Mouse (Mus musculus) B cell, adult 2 months (primary cell): ENCODE measurements around the gene Rbm33.

Experiments
- DNase-seq, 2 experiments: peaks; one replicate each; pipeline ENCODE4 v3.0.0; 2022

The Rbm33 gene

GRCm38 (mm10) chr5:28464361-28465098 is 147.6 kb downstream of the Rbm33 start:
- no peak for DNase-seq

DNA sequence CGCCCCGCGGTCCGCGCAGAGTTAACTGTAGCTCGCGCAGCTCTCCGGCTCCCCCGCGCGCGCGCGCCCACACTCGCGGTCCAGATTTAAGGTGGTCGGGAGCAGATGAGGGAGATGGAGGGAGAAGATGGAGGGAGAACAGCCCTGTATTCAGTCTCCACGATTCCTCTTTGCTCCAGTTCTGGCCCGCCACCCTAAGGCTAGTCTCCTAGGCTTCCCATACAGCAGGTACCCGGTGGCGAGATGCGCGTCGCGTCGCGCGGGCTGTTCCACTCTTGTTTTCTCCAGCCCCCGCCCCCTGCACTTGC is 148.1 kb downstream of the Rbm33 start:
- DNase-seq, result no peak

- no peak for DNase-seq
Measured at GRCm38 (mm10) chr5:28465526-28465925, 148.6 kb downstream of the Rbm33 start.

DNA sequence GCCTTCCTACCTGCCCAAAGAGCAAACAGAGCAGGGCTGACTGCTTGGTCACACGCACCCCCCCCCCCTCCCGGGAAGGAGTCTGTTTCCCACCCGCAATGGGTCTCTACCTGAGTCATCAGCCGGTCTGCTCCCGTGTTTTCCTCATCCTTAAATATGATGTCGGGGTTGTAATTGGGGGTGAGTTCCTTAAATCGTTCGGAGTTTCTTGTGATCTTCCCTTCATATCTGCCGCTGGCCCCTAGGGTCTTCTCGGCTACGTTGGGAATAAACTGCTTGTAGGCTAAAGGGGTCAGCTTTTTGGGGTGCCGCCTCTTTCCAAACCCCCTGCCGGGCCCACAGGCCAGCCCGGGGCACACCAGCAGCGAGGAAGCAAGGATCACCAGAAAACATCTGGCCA is 149.4 kb downstream of the Rbm33 start:
- DNase-seq, result no peak

DNA sequence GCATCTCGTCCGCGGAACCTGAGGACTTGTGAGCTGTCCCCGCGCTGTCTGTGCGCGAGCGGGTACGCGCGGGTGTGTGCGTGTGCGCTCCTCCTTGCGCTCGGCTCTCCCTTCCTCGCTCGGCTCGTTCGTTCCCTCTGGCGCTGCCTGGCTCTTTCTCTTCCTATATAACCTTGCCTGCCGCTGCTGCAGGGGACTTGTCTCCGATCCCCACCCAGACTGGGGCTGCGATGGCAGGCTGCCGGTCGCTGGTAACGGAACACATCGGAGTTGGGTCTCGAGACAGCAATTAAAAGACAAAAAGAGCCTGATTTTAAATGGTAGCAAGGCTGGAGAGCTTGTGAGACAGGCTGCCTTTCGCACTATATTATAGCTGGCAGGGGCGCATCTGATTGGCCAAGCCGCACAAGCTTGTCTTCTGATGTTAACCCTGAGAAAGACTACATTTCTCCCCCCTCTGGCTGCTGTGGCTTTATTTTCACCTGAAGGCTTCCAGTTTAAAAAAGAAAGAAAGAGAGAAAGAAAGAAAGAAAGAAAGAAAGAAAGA is 149.9 kb downstream of the Rbm33 start, which contains the start of gene Shh:
Shh (minus strand) TSS at position 497 of the 547 bp plus-strand sequence.
- DNase-seq, result no peak
